ENCODE assay signal across 27 mouse cellular contexts in genomic region chr17:75509257-75509656, GRCm38 (mm10).
"Had no signal": no experiment of that assay in that cellular context is flagged by ENCODE, and none has a peak within 500 bp of the region (broad histone marks: within the 10 kb centered on the region; RNA-seq: fewer than 3 reads in every experiment).

No protein-coding gene starts in this region.

- H3K36me3 ChIP-seq: embryonic facial prominence, embryonic 10.5 days; embryonic facial prominence, embryonic 12.5 days; embryonic facial prominence, embryonic 13.5 days; embryonic facial prominence, embryonic 15.5 days; forebrain, embryonic 10.5 days; forebrain, embryonic 12.5 days; forebrain, embryonic 15.5 days had no signal

- ATAC-seq: forebrain, embryonic 13.5 days; forebrain, embryonic 14.5 days; forebrain, embryonic 15.5 days; forebrain, embryonic 16.5 days; forebrain, postnatal 0 days had no signal

- H3K27me3 ChIP-seq: embryonic facial prominence, embryonic 12.5 days; embryonic facial prominence, embryonic 13.5 days; embryonic facial prominence, embryonic 15.5 days; forebrain, embryonic 12.5 days; forebrain, embryonic 13.5 days; forebrain, embryonic 15.5 days had no signal

- DNase-seq: cerebellum, adult 8-10 months; cerebellum, adult 9-10 months; cerebellum, adult 9-11 months; cerebellum, postnatal 10 days; cerebellum, postnatal 14 days; cerebellum, postnatal 25 days; cerebellum, postnatal 36 days; embryo, embryonic 11 days; forebrain, postnatal 0 days; gastrocnemius, adult 2 months; gastrocnemius, postnatal 10 days; gastrocnemius, postnatal 14 days; gastrocnemius, postnatal 25 days; gastrocnemius, postnatal 36 days; heart, adult 18-20 months; heart, adult 2 months had no signal

- H3K27ac ChIP-seq: embryonic facial prominence, embryonic 10.5 days; embryonic facial prominence, embryonic 12.5 days; embryonic facial prominence, embryonic 13.5 days; embryonic facial prominence, embryonic 15.5 days; forebrain, embryonic 10.5 days; forebrain, embryonic 12.5 days; forebrain, embryonic 13.5 days; forebrain, embryonic 15.5 days; gastrocnemius, adult 2 months; heart, adult 2 months had no signal

- H3K9ac ChIP-seq: embryonic facial prominence, embryonic 12.5 days; embryonic facial prominence, embryonic 13.5 days; embryonic facial prominence, embryonic 15.5 days; forebrain, embryonic 12.5 days; forebrain, embryonic 13.5 days; forebrain, embryonic 15.5 days; forebrain, postnatal 0 days had no signal

- H3K4me3 ChIP-seq: embryonic facial prominence, embryonic 10.5 days; embryonic facial prominence, embryonic 12.5 days; embryonic facial prominence, embryonic 13.5 days; embryonic facial prominence, embryonic 15.5 days; erythroblast, embryonic 14.5 days; forebrain, embryonic 10.5 days; forebrain, embryonic 12.5 days; forebrain, embryonic 13.5 days; forebrain, embryonic 15.5 days; gastrocnemius, adult 2 months; heart, adult 2 months had no signal

- H3K4me2 ChIP-seq: embryonic facial prominence, embryonic 12.5 days; embryonic facial prominence, embryonic 13.5 days; embryonic facial prominence, embryonic 15.5 days; forebrain, embryonic 12.5 days; forebrain, embryonic 13.5 days; forebrain, embryonic 15.5 days had no signal

- H3K9me3 ChIP-seq: embryonic facial prominence, embryonic 10.5 days; embryonic facial prominence, embryonic 12.5 days; embryonic facial prominence, embryonic 13.5 days; embryonic facial prominence, embryonic 15.5 days; forebrain, embryonic 10.5 days; forebrain, embryonic 12.5 days; forebrain, embryonic 13.5 days; forebrain, embryonic 15.5 days had no signal

- H3K4me1 ChIP-seq: embryonic facial prominence, embryonic 10.5 days; embryonic facial prominence, embryonic 12.5 days; embryonic facial prominence, embryonic 13.5 days; embryonic facial prominence, embryonic 15.5 days; forebrain, embryonic 10.5 days; forebrain, embryonic 12.5 days; forebrain, embryonic 13.5 days; forebrain, embryonic 15.5 days had no signal
